Mouse (Mus musculus): ENCODE measurements around the gene Fam166b. TPM values are rescaled to one million over a fixed set of nuclear protein-coding genes. Genes with fewer than 3 reads are reported as not detected.

Fam166b gene
- polyA plus RNA-seq, 1 experiment from 2014 or later: 0.68 TPM

DNA sequence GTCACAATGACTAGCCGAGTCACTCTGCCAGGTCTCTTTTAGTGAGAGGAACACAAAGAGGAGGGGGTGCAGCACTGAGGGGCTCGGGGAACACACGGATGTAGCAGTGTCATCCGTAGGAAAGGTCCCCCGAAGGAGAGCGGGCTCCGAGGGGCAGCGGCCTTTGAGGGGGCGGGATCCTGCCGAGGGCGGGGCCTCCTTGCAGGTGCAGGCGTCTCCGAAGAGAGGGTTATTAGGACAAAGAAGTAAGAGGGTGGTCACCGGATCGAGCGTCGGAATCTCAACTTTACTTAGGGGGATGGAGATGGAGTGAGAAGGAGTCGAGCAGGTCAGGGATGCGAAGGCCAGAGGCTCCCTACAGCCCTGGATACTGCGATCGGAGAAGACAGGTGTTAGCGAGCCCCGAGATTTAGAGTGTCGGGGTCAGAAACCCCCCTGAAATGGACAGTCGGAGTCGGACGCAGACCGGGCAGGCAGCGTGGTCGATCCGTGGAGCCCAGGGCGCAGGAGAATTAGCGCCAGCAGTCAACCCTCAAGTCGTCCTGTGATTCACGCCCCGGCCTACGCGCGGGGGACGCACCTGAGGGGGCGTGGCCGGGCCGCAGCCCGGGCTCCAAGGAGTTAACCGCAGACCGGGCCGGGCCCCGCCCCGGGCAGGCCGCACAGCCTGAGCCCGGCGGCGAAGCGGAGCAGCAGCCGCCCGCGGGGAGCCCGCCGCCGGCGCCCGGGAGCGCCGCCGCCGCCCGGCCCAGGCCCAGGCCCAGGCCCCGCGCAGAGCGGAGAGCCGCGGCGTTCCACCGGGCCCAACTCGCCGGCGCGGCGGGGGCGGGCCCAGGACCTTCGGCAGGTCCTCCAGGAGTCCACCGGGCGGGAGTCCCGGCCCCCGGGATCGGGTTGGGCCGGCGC, 13.8 kb upstream of the Fam166b start:
- Histone ChIP-seq H3K9ac (replicated peaks; ENCODE audit: low read depth, low read length) (peak overlapping the region; percentile 95), H3K36me3 (ENCODE audit: control insufficient read depth, insufficient read depth) (peaks cover 8% of the 10 kb centered on the region; the same call in 1 of the 2 replicates), H3K4me1 (replicated peaks; ENCODE audit: control insufficient read depth, insufficient read depth, low read length) (peaks cover 14% of the 10 kb centered on the region), H3K27me3 (replicated peaks; ENCODE audit: control insufficient read depth, insufficient read depth, low read length) (no peaks in the 10 kb centered on the region), H3K27ac (ENCODE audit: low read length) (peak overlapping the region; percentile 95), H3K9me3 (ENCODE audit: control insufficient read depth, low read length) (no peaks in the 10 kb centered on the region), H3K4me2 (ENCODE audit: low read length) (peak overlapping the region; percentile 93), H3K4me3 (replicated peaks; ENCODE audit: low read length) (peak overlapping the region; percentile 90)
- WGBS: under 1% methylated on average over 83 of the region's 88 CpGs
- ATAC-seq: peak; percentile 61

DNA sequence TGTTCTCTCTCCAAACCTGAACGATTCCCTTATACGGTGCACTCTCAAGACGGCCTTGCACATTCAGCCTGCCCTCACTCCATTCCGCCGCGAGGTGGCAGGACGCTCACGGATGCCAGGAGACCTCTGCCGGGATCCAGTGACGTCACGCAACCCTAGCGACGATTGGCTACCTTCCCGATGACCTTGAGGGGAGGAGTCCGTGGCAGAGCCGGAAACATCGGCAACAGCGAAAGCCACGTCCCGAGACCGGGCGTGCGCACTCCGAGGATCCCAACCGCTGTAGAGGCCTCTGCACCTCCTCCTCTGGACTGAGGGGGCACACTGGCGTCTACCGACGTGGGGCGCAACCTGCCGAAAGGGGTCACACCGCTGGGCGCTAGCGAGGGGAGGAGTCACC, 13.1 kb upstream of the Fam166b start:
- peaks cover 7% of the 10 kb centered on the region; the same call in 1 of the 2 replicates for H3K36me3 ChIP-seq (ENCODE audit: control insufficient read depth, insufficient read depth)
- H3K4me3 ChIP-seq (replicated peaks; ENCODE audit: low read length): peak overlapping the region; percentile 90
- H3K4me1 ChIP-seq (replicated peaks; ENCODE audit: control insufficient read depth, insufficient read depth, low read length): peaks cover 14% of the 10 kb centered on the region
- no peaks in the 10 kb centered on the region for H3K9me3 ChIP-seq (ENCODE audit: control insufficient read depth, low read length)
- WGBS: 0% methylated on average over 33 of the region's 33 CpGs
- ATAC-seq: peak; percentile 95
- H3K9ac ChIP-seq (replicated peaks; ENCODE audit: low read depth, low read length): peak overlapping the region; percentile 95
- peak overlapping the region; percentile 95 for H3K27ac ChIP-seq (ENCODE audit: low read length)
- peak overlapping the region; percentile 93 for H3K4me2 ChIP-seq (ENCODE audit: low read length)
- H3K27me3 ChIP-seq (replicated peaks; ENCODE audit: control insufficient read depth, insufficient read depth, low read length): no peaks in the 10 kb centered on the region

DNA sequence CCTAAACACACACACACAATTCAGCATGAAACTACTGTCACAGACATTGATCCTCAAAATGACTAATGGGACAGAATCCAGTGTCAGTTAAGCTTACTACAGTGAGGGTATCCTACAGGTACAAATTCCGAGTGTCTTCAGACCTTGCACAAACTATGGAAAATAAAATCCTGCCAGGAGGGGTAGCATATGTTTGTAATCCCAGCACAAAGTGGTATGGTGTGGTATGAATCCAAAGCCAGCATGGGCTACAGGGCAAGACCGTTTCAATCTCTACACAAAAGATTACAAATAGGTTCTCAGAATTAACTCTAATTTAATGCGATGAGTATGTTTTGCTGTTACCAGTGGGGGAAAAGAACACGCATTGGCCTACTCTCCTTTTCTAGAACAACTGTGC, 12.7 kb upstream of the Fam166b start, which contains the start of gene Tesk1:
TSS of gene Tesk1 (plus strand) at position 301 of the 400 bp plus-strand sequence.
- peak; percentile 2; the same call in 1 of the 2 replicates for ATAC-seq
- H3K4me3 ChIP-seq (replicated peaks; ENCODE audit: low read length): peak within 1 kb of the TSS; percentile 90
- WGBS: 21% methylated on average over 4 of the region's 4 CpGs

DNA sequence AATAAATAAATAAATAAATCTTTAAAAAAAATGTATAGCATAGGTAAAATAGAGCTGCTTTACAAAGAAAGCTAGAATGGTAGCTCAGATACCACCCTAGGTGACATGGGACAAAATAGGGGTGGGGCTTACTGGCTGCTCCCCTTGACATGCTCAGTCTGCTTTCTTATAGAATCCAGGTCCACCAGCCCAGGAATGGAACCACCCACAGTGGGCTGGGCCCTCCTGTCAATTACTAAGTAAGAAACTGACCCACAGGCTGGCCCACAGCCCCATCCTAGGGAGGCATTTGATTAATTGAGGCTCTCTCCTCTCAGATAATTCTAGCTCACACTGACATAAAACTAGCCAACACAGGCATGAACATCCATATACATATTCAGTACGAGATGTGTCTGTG, 3.9 kb upstream of the Fam166b start:
- Histone ChIP-seq H3K27ac (ENCODE audit: low read length) (no peak overlapping the region), H3K4me2 (ENCODE audit: low read length) (no peak overlapping the region), H3K36me3 (ENCODE audit: control insufficient read depth, insufficient read depth) (no peaks in the 10 kb centered on the region), H3K9me3 (ENCODE audit: control insufficient read depth, low read length) (no peaks in the 10 kb centered on the region), H3K27me3 (replicated peaks; ENCODE audit: control insufficient read depth, insufficient read depth, low read length) (no peaks in the 10 kb centered on the region), H3K4me3 (replicated peaks; ENCODE audit: low read length) (no peak overlapping the region), H3K4me1 (replicated peaks; ENCODE audit: control insufficient read depth, insufficient read depth, low read length) (peaks cover 5% of the 10 kb centered on the region; the same call in 1 of the 2 replicates), H3K9ac (replicated peaks; ENCODE audit: low read depth, low read length) (no peak overlapping the region)
- 82% methylated on average over 1 of the region's 1 CpGs for WGBS
- ATAC-seq: no peak

More for the DNA sequence above, 12.7 kb upstream of the Fam166b start, which contains the start of gene Tesk1:
- Histone ChIP-seq H3K9me3 (ENCODE audit: control insufficient read depth, low read length) (no peaks in the 10 kb centered on the region), H3K4me1 (replicated peaks; ENCODE audit: control insufficient read depth, insufficient read depth, low read length) (peaks cover 14% of the 10 kb centered on the region), H3K27me3 (replicated peaks; ENCODE audit: control insufficient read depth, insufficient read depth, low read length) (no peaks in the 10 kb centered on the region), H3K27ac (ENCODE audit: low read length) (peak within 1 kb of the TSS; percentile 95), H3K4me2 (ENCODE audit: low read length) (peak within 1 kb of the TSS; percentile 93), H3K9ac (replicated peaks; ENCODE audit: low read depth, low read length) (peak within 1 kb of the TSS; percentile 95), H3K36me3 (ENCODE audit: control insufficient read depth, insufficient read depth) (peaks cover 3% of the 10 kb centered on the region; the same call in 1 of the 2 replicates)

DNA sequence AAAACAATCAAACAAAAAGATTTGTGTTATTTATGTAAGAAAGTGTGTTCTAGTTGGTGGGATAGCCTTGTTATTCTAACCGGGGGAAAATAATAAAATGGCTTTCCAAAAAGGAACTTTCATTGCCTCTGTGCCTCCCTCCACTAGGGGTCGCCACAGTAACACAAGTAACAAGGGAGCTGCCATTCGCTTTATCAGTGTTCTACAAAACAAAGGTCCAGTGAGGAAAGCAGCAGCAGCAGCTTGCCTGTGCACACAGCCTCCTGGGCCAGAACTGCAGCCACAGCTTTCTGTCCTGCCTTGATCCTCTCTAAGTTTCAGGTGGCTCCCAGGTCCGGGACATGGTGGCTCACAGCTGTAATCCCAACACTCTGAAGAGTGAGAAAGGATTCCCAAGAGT, 2.8 kb upstream of the Fam166b start:
- H3K4me2 ChIP-seq (ENCODE audit: low read length): no peak overlapping the region
- 2% methylated on average over 4 of the region's 4 CpGs for WGBS
- H3K9ac ChIP-seq (replicated peaks; ENCODE audit: low read depth, low read length): no peak overlapping the region
- peak; percentile 60 for ATAC-seq
- no peaks in the 10 kb centered on the region for H3K9me3 ChIP-seq (ENCODE audit: control insufficient read depth, low read length)
- peaks cover 3% of the 10 kb centered on the region; the same call in 1 of the 2 replicates for H3K36me3 ChIP-seq (ENCODE audit: control insufficient read depth, insufficient read depth)
- peaks cover 7% of the 10 kb centered on the region; the same call in 1 of the 2 replicates for H3K4me1 ChIP-seq (replicated peaks; ENCODE audit: control insufficient read depth, insufficient read depth, low read length)
- H3K27me3 ChIP-seq (replicated peaks; ENCODE audit: control insufficient read depth, insufficient read depth, low read length): peaks cover 5% of the 10 kb centered on the region; the same call in 1 of the 2 replicates
- peak overlapping the region; percentile 77 for H3K27ac ChIP-seq (ENCODE audit: low read length)
- no peak overlapping the region for H3K4me3 ChIP-seq (replicated peaks; ENCODE audit: low read length)

- H3K9ac ChIP-seq (replicated peaks; ENCODE audit: low read depth, low read length): no peak overlapping the region
- no peak overlapping the region for H3K4me3 ChIP-seq (replicated peaks; ENCODE audit: low read length)
- peaks cover 28% of the 10 kb centered on the region for H3K36me3 ChIP-seq (ENCODE audit: control insufficient read depth, insufficient read depth)
- H3K27ac ChIP-seq (ENCODE audit: low read length): no peak overlapping the region
- H3K9me3 ChIP-seq (ENCODE audit: control insufficient read depth, low read length): no peaks in the 10 kb centered on the region
- H3K4me2 ChIP-seq (ENCODE audit: low read length): no peak overlapping the region
- H3K4me1 ChIP-seq (replicated peaks; ENCODE audit: control insufficient read depth, insufficient read depth, low read length): peaks cover 7% of the 10 kb centered on the region; the same call in 1 of the 2 replicates
- 25% methylated on average over 16 of the region's 16 CpGs for WGBS
- H3K27me3 ChIP-seq (replicated peaks; ENCODE audit: control insufficient read depth, insufficient read depth, low read length): peaks cover 11% of the 10 kb centered on the region; the same call in 1 of the 2 replicates
- ATAC-seq: no peak
These were observed 613 bp downstream of the Fam166b start for GRCm38 (mm10) chr4:43428180-43428861.

DNA sequence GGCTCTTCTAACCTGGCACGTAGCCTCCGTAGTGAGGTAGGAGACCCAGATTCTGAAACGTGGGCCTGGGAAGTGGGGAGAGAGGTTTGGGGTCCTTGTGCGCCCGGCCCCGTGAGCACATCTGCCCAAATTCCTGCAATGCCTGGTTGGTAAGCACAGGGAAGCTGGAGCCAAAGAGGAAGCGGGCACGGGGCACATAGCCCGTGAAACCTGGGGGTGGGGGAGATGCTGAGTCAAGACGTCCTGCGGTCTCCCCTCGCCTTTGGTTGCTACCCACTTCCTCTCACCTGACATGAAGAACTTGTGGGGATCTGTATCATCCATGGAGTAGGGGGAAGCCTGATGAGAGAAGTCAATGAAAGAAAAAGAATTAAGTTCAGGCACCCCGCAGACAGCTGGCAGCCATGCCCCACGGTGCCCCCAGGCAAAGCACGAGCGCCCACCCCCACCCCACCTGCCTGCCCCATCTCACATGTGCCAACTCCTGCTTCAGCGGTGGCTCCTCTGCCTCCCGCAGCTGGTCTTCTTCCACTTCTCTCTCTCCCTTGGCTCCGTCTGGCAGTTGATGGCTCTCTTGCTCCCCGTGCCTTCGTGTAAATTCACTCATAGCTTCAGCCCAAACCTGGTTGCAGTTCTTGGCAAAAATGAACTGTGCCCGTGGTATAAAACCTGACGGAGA, 1.3 kb downstream of the Fam166b start:
- no peak overlapping the region for H3K9ac ChIP-seq (replicated peaks; ENCODE audit: low read depth, low read length)
- H3K27me3 ChIP-seq (replicated peaks; ENCODE audit: control insufficient read depth, insufficient read depth, low read length): peaks cover 11% of the 10 kb centered on the region; the same call in 1 of the 2 replicates
- no peaks in the 10 kb centered on the region for H3K9me3 ChIP-seq (ENCODE audit: control insufficient read depth, low read length)
- no peak overlapping the region for H3K4me2 ChIP-seq (ENCODE audit: low read length)
- no peak overlapping the region for H3K27ac ChIP-seq (ENCODE audit: low read length)
- ATAC-seq: no peak
- no peak overlapping the region for H3K4me3 ChIP-seq (replicated peaks; ENCODE audit: low read length)
- WGBS: 20% methylated on average over 23 of the region's 23 CpGs
- H3K4me1 ChIP-seq (replicated peaks; ENCODE audit: control insufficient read depth, insufficient read depth, low read length): peaks cover 7% of the 10 kb centered on the region; the same call in 1 of the 2 replicates
- peaks cover 33% of the 10 kb centered on the region for H3K36me3 ChIP-seq (ENCODE audit: control insufficient read depth, insufficient read depth)

- H3K27ac ChIP-seq (ENCODE audit: low read length): no peak overlapping the region
- peaks cover 7% of the 10 kb centered on the region; the same call in 1 of the 2 replicates for H3K4me1 ChIP-seq (replicated peaks; ENCODE audit: control insufficient read depth, insufficient read depth, low read length)
- H3K4me3 ChIP-seq (replicated peaks; ENCODE audit: low read length): no peak overlapping the region
- no peak overlapping the region for H3K9ac ChIP-seq (replicated peaks; ENCODE audit: low read depth, low read length)
- no peaks in the 10 kb centered on the region for H3K9me3 ChIP-seq (ENCODE audit: control insufficient read depth, low read length)
- peaks cover 42% of the 10 kb centered on the region for H3K36me3 ChIP-seq (ENCODE audit: control insufficient read depth, insufficient read depth)
- H3K4me2 ChIP-seq (ENCODE audit: low read length): no peak overlapping the region
- WGBS: 50% methylated on average over 10 of the region's 10 CpGs
- H3K27me3 ChIP-seq (replicated peaks; ENCODE audit: control insufficient read depth, insufficient read depth, low read length): peaks cover 11% of the 10 kb centered on the region; the same call in 1 of the 2 replicates
- ATAC-seq: no peak
These were observed 2.4 kb downstream of the Fam166b start for GRCm38 (mm10) chr4:43426487-43426886.
